Mouse (Mus musculus) neural tube, embryonic 15.5 days (tissue): ENCODE results near the gene Unc5c. TPM values are rescaled to one million over a fixed set of nuclear protein-coding genes. Genes with fewer than 3 reads are reported as not detected.

Experiments
- ATAC-seq: fragments of 200-750 bp; cut with Nextera tagmentation; 2 replicates; pipeline ENCODE4 v1.8.0; 2017; ENCODE audit warnings: mild to moderate bottlenecking, moderate TSS enrichment, moderate library complexity; ENCODE audit not compliant: low FRiP score
- H3K27ac ChIP-seq: fragments of 300-500 bp; sonication (generic); replicated peaks from 2 replicates; pipeline ENCODE4 v1.5.1; 2015; ENCODE audit warnings: mild to moderate bottlenecking, inconsistent platforms
- H3K27me3 ChIP-seq: fragments of 300-500 bp; sonication (generic); replicated peaks from 2 replicates; pipeline ENCODE4 v1.6.1; 2015; ENCODE audit warnings: inconsistent platforms
- H3K36me3 ChIP-seq: fragments of 300-500 bp; sonication (generic); 2 replicates; pipeline ENCODE4 v1.6.1; 2015; ENCODE audit warnings: inconsistent platforms
- H3K4me1 ChIP-seq: fragments of 300-500 bp; sonication (generic); 2 replicates; pipeline ENCODE4 v1.6.1; 2015; ENCODE audit warnings: inconsistent platforms
- H3K4me2 ChIP-seq: fragments of 300-500 bp; sonication (generic); 2 replicates; pipeline ENCODE4 v1.6.1; 2015; ENCODE audit warnings: inconsistent platforms, mild to moderate bottlenecking, moderate library complexity
- H3K4me3 ChIP-seq: fragments of 300-500 bp; sonication (generic); replicated peaks from 2 replicates; pipeline ENCODE4 v1.5.1; 2015; ENCODE audit warnings: mild to moderate bottlenecking, inconsistent platforms
- H3K9ac ChIP-seq: fragments of 300-500 bp; sonication (generic); replicated peaks from 2 replicates; pipeline ENCODE4 v1.6.1; 2015; ENCODE audit warnings: mild to moderate bottlenecking, inconsistent platforms
- H3K9me3 ChIP-seq: fragments of 300-500 bp; sonication (generic); replicated peaks from 2 replicates; pipeline ENCODE4 v1.6.1; 2016; ENCODE audit warnings: inconsistent platforms
- WGBS: fragments of 180-500 bp; shearing (Covaris S2); methylation state at CpG from one replicate; pipeline ENCODE4 v1.1.7; 2015; ENCODE audit warnings: mixed read lengths; 5-methylcytosine and 5-hydroxymethylcytosine counted together
- polyA plus RNA-seq: library from polyadenylated mRNA; unstranded; fragments of >200 nt; fragmentation: Nextera tagmentation; extraction: Ambion mirVana; gene quantifications from 2 replicates; pipeline ENCODE4 v1.2.1, GENCODE M21; 2015

Gene Unc5c
- polyA plus RNA-seq, 1 experiment from 2014 or later = 16.7 TPM

DNA sequence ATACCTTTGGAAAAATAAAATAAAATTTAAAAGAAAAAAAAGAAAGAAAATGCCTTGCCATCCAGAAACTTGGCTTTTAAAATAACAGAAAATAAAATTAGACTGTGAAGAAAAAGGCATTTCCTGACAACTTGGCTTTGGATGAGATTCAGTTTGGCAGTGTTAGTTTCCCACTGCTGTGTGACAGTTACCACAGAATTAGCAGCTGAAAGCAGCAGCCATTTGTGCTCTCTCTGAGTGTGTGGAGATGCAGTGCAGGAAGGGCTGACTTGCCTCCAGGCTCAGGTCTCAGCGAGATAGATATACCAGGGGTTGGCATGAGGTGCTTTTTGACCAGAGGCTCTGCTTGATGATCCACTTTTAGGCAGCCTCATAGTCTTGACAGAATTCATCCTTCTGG, 151.7 kb downstream of the Unc5c start:
- no peak for ATAC-seq
- 66% methylated on average over 1 of the region's 1 CpGs for WGBS
- no peak overlapping the region for H3K9ac ChIP-seq
- no peaks in the 10 kb centered on the region for H3K27me3 ChIP-seq
- H3K9me3 ChIP-seq = no peaks in the 10 kb centered on the region
- no peaks in the 10 kb centered on the region for H3K4me1 ChIP-seq
- H3K4me3 ChIP-seq = no peak overlapping the region
- no peak overlapping the region for H3K27ac ChIP-seq
- no peaks in the 10 kb centered on the region for H3K36me3 ChIP-seq
- H3K4me2 ChIP-seq = no peak overlapping the region

- no peaks in the 10 kb centered on the region for H3K9me3 ChIP-seq
- 79% methylated on average over 1 of the region's 1 CpGs for WGBS
- no peak overlapping the region for H3K9ac ChIP-seq
- no peak for ATAC-seq
- H3K4me1 ChIP-seq = no peaks in the 10 kb centered on the region
- no peak overlapping the region for H3K4me3 ChIP-seq
- H3K36me3 ChIP-seq = no peaks in the 10 kb centered on the region
- no peak overlapping the region for H3K4me2 ChIP-seq
- H3K27me3 ChIP-seq = no peaks in the 10 kb centered on the region
- no peak overlapping the region for H3K27ac ChIP-seq
Measured at GRCm38 (mm10) chr3:141618675-141619074, 153.7 kb downstream of the Unc5c start.

- no peaks in the 10 kb centered on the region for H3K9me3 ChIP-seq
- no peak overlapping the region for H3K27ac ChIP-seq
- H3K4me2 ChIP-seq = no peak overlapping the region
- H3K36me3 ChIP-seq = no peaks in the 10 kb centered on the region
- H3K9ac ChIP-seq = no peak overlapping the region
- H3K27me3 ChIP-seq = no peaks in the 10 kb centered on the region
- no peak overlapping the region for H3K4me3 ChIP-seq
- no peaks in the 10 kb centered on the region for H3K4me1 ChIP-seq
- 90% methylated on average over 1 of the region's 1 CpGs for WGBS
- ATAC-seq = no peak
Measured at GRCm38 (mm10) chr3:141621496-141621895, 156.5 kb downstream of the Unc5c start.

DNA sequence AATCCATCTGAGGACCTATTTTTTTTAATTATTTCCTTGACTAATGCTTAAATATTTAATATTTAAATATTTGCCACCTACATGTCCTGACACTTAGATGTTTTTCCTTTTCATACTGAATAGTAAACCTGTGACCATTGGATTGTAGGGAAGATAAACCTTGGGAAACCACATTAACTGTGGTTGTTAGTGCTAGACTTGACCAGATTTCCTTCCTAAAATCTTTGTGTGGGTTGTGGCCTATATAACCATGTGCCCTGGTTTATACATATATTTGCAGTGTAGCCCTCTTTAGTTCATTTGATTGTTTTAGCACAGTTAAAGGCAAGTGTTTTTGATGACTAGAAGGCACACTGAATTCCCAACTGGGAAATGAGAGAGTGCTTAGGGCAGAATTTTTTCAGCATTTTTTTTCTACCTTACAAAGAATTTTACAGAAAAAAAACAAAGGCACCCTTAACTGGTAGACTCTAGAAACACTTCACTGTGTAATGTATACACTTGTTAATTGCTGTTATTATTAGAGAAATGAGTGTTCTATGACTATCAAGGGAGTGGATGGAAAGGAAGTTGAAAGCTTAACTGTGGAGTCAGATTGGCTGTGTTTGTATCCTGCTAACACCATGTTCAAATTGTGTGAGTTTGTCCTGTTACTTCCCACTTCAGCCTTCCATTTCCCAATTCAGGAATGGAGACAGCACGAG, 162.1 kb downstream of the Unc5c start:
- Histone ChIP-seq H3K4me2 (no peak overlapping the region), H3K36me3 (no peaks in the 10 kb centered on the region), H3K9ac (no peak overlapping the region), H3K4me3 (no peak overlapping the region), H3K4me1 (no peaks in the 10 kb centered on the region), H3K27me3 (no peaks in the 10 kb centered on the region), H3K27ac (no peak overlapping the region), H3K9me3 (no peaks in the 10 kb centered on the region)
- 66% methylated on average over 1 of the region's 1 CpGs for WGBS
- no peak for ATAC-seq

GRCm38 (mm10) chr3:141627639-141627977, 162.6 kb downstream of the Unc5c start:
- H3K27ac ChIP-seq = no peak overlapping the region
- ATAC-seq = no peak
- H3K4me2 ChIP-seq = no peak overlapping the region
- H3K27me3 ChIP-seq = no peaks in the 10 kb centered on the region
- no peaks in the 10 kb centered on the region for H3K9me3 ChIP-seq
- WGBS = 89% methylated on average over 5 of the region's 5 CpGs
- H3K4me1 ChIP-seq = no peaks in the 10 kb centered on the region
- H3K4me3 ChIP-seq = no peak overlapping the region
- no peak overlapping the region for H3K9ac ChIP-seq
- no peaks in the 10 kb centered on the region for H3K36me3 ChIP-seq

DNA sequence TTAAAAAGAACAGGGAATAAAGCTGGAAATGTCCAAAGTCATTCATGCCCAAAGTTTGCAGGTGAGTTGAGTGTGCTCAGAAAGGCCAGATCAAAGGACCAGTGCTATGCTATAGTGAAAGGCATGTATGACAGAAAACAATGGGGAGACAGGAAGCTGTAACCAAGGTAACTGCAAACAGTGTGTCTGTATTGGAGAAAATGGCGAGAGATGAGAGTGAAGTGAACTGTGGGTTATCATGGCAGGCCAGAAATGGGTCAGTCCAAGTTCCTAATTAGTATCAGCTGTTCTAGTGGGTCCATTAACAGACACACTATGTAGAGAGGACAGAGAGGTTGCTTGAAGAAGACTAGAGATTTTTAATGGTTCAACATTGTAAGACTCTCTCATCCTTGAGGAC, 164.4 kb downstream of the Unc5c start:
- ATAC-seq = no peak
- no peaks in the 10 kb centered on the region for H3K36me3 ChIP-seq
- H3K9me3 ChIP-seq = no peaks in the 10 kb centered on the region
- H3K4me1 ChIP-seq = no peaks in the 10 kb centered on the region
- H3K27me3 ChIP-seq = no peaks in the 10 kb centered on the region
- WGBS = 51% methylated on average over 1 of the region's 1 CpGs
- H3K9ac ChIP-seq = no peak overlapping the region
- H3K27ac ChIP-seq = no peak overlapping the region
- H3K4me2 ChIP-seq = no peak overlapping the region
- no peak overlapping the region for H3K4me3 ChIP-seq

DNA sequence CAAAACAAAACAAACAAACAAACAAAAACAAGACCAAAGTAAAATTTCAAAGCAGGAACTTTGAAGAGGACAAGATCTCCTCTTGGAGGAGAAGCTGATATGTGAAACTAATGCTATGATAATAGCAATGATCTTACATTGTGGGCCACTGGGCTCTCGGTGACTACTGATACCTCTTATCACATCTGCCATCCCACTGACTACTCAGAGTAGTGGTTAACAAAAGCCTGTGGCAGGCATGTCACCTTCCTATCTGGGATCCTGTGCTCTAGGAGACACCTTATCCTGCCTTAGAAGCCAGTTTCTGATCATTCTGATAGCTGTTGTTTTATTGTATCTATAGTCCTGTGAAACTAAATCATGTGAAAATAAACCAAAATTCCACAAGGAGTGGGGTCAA, 172.9 kb downstream of the Unc5c start:
- H3K4me1 ChIP-seq = no peaks in the 10 kb centered on the region
- H3K36me3 ChIP-seq = no peaks in the 10 kb centered on the region
- no peaks in the 10 kb centered on the region for H3K9me3 ChIP-seq
- no peak overlapping the region for H3K4me2 ChIP-seq
- no peak overlapping the region for H3K27ac ChIP-seq
- 80% methylated on average over 1 of the region's 1 CpGs for WGBS
- no peak overlapping the region for H3K9ac ChIP-seq
- ATAC-seq = no peak
- H3K4me3 ChIP-seq = no peak overlapping the region
- H3K27me3 ChIP-seq = no peaks in the 10 kb centered on the region

DNA sequence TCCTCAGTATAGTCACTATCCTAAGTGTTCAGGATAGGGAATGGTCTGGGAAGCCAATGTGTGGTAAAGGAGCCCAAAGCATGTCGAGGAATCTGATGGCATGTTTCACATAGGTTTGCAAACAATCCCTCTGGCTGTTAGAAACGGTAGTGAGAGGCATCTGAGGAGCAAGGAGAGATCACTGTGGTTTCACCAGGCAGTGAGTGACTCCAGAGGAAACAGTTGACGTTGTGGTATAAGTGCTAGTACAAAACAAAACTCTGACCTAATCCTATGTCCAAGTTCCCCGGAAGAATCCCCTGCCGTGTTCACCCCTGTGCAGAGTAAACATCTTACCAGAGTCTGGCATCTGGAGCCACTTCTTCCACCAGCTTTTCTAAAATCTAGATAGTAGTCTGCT, 179.2 kb downstream of the Unc5c start:
- no peak overlapping the region for H3K4me3 ChIP-seq
- WGBS = 82% methylated on average over 5 of the region's 5 CpGs
- H3K4me2 ChIP-seq = no peak overlapping the region
- H3K9ac ChIP-seq = no peak overlapping the region
- no peaks in the 10 kb centered on the region for H3K9me3 ChIP-seq
- H3K27me3 ChIP-seq = no peaks in the 10 kb centered on the region
- H3K27ac ChIP-seq = no peak overlapping the region
- no peak for ATAC-seq
- no peaks in the 10 kb centered on the region for H3K36me3 ChIP-seq
- no peaks in the 10 kb centered on the region for H3K4me1 ChIP-seq

- no peak overlapping the region for H3K27ac ChIP-seq
- H3K4me1 ChIP-seq = no peaks in the 10 kb centered on the region
- no peak overlapping the region for H3K4me3 ChIP-seq
- H3K4me2 ChIP-seq = no peak overlapping the region
- H3K36me3 ChIP-seq = no peaks in the 10 kb centered on the region
- no peaks in the 10 kb centered on the region for H3K9me3 ChIP-seq
- WGBS = 91% methylated on average over 2 of the region's 2 CpGs
- H3K27me3 ChIP-seq = no peaks in the 10 kb centered on the region
- H3K9ac ChIP-seq = no peak overlapping the region
- ATAC-seq = no peak
Measured at GRCm38 (mm10) chr3:141646588-141646987, 181.6 kb downstream of the Unc5c start.

DNA sequence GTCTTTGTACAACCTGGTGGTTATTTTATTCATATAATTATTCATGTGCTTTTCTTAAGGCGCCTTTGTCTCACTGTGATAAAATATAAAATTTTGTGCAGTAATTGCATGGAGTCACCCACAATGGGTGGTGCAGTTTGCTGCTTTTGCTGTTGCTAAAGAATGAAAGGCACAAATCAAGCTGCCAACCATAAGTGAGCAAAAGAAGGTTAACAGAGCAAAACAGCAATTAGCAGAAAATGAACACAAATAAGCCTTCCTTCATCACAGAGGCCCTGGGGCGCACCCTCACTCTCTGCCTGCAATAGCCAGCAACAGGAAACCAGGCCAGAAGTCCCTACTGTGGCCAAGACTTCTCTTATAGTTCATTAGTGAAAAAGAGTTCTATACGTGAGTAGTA, 185.6 kb downstream of the Unc5c start:
- ATAC-seq = no peak
- no peaks in the 10 kb centered on the region for H3K27me3 ChIP-seq
- WGBS = 83% methylated on average over 3 of the region's 3 CpGs

GRCm38 (mm10) chr3:141653915-141654314, 188.9 kb downstream of the Unc5c start:
- H3K9ac ChIP-seq = no peak overlapping the region
- no peak overlapping the region for H3K27ac ChIP-seq
- H3K4me2 ChIP-seq = no peak overlapping the region
- H3K4me3 ChIP-seq = no peak overlapping the region
- WGBS = 88% methylated on average over 1 of the region's 1 CpGs
- ATAC-seq = no peak
- no peaks in the 10 kb centered on the region for H3K27me3 ChIP-seq
- no peaks in the 10 kb centered on the region for H3K9me3 ChIP-seq
- no peaks in the 10 kb centered on the region for H3K4me1 ChIP-seq
- H3K36me3 ChIP-seq = no peaks in the 10 kb centered on the region

More for the DNA sequence above, 185.6 kb downstream of the Unc5c start:
- no peaks in the 10 kb centered on the region for H3K9me3 ChIP-seq
- no peaks in the 10 kb centered on the region for H3K4me1 ChIP-seq
- no peak overlapping the region for H3K27ac ChIP-seq
- no peaks in the 10 kb centered on the region for H3K36me3 ChIP-seq
- no peak overlapping the region for H3K4me2 ChIP-seq
- H3K9ac ChIP-seq = no peak overlapping the region
- no peak overlapping the region for H3K4me3 ChIP-seq

GRCm38 (mm10) chr3:141659041-141659789, 194.2 kb downstream of the Unc5c start:
- Histone ChIP-seq H3K9me3 (no peaks in the 10 kb centered on the region), H3K27me3 (no peaks in the 10 kb centered on the region), H3K27ac (no peak overlapping the region), H3K4me3 (no peak overlapping the region), H3K4me1 (0 out of 2 replicates have a peak, but pooled peaks cover 5% of the 10 kb centered on the region), H3K9ac (no peak overlapping the region), H3K36me3 (no peaks in the 10 kb centered on the region), H3K4me2 (no peak overlapping the region)
- 80% methylated on average over 3 of the region's 3 CpGs for WGBS
- ATAC-seq = no peak
